Mouse (Mus musculus) embryo, embryonic 11.5 days (tissue): ENCODE measurements around the gene Cope.

Experiments used
- DNase-seq: peaks from one replicate; pipeline ENCODE4 v3.0.0-alpha.2; 2012; ENCODE audit warnings: low read depth, low spot score

Cope gene

GRCm38 (mm10) chr8:70309311-70309710, 7.0 kb downstream of the Cope start:
- DNase-seq, result no peak

DNA sequence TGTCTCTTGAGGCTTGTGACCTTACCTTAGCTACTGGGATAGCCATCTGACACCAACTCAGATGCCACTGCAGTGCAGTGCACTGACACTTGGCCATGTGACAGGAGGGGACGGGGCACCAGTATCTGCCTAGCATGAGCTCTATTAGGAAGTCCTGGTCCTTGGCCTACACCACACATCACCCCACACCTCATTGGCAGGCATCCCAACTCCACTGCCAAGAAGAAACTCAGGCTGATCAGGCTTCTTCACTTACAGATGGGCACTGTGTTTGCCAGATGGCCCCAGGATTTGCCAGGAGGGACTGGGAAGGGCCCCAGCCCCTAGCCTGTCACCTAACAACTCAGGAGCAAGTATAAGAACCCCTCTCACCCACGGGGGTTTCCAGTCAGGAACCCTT, 11.1 kb downstream of the Cope start:
- DNase-seq, result no peak

- no peak for DNase-seq
These were observed 13.5 kb downstream of the Cope start, which contains the start of gene Cers1 for GRCm38 (mm10) chr8:70315624-70316510. Gene Cers1, plus strand, starts transcription at chr8:70315775.

DNA sequence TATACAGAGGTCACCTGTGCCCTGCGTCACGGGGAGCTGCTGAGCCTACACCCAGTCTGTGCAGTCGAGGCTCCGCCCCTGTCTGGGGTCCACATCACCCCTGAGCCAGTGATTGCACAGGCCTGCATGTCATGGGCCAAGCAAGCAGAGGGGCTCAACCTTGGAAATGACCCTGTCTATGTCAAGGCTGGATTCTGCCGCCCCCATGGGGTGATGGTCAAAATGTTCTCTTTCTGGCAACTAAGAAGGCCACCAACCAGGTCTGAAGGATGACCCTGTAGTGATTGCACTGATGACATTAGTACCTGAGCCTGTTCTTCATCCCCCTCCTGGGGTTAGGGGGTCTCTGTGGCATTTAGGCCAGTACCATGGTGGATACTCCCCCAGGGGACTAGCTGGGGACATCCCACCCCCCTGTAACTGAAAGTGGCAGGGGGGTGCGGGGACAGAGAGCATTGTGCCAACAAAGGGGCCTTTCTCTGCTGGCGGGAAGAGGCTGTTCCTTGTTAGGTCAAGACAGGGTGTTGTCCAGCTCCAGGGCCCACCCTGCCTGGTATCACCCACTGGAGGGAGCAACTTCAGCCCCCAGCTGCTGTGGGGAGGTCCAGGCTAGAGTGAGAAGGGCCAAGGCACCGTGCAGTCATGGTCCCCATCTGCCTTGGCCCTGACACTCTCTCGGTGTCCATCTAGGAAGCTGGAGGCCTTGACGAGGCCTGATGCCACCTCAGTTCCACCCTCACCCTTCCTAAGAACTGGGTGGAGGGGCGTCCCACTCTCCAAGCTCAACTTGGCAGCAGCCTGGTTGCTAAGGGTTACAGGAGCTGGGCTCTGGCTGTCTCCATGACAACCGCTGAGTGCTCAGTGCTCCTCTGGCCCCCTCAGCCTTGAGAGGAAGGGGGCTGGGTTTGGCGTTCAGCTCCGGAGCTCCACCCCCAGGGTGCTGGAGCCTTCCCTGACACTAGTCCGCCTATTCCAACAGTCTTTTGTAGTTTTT, 14.5 kb downstream of the Cope start:
- peak; percentile 79 for DNase-seq

GRCm38 (mm10) chr8:70317872-70318271, 15.6 kb downstream of the Cope start:
- DNase-seq, result no peak

GRCm38 (mm10) chr8:70323716-70324115, 21.4 kb downstream of the Cope start:
- no peak for DNase-seq

DNA sequence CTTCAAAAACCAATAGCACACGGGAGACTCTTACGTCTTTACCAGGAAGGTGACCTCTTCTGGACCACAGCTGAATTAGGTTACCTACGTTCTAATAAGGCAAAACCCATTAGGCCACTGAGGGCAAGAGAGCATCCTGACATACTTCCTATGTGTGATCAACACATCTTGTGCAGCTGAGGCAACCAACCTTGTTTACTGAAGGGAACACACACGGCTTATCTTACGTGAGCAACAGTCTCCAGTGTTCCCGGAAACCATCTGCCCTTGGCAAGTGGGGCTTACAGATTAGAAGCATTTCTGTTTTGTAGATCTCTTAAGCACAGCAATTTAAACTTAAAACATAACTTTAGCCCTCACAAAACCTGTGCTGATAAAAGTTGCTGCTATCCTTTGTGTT, 25.2 kb downstream of the Cope start:
- DNase-seq, result no peak

DNA sequence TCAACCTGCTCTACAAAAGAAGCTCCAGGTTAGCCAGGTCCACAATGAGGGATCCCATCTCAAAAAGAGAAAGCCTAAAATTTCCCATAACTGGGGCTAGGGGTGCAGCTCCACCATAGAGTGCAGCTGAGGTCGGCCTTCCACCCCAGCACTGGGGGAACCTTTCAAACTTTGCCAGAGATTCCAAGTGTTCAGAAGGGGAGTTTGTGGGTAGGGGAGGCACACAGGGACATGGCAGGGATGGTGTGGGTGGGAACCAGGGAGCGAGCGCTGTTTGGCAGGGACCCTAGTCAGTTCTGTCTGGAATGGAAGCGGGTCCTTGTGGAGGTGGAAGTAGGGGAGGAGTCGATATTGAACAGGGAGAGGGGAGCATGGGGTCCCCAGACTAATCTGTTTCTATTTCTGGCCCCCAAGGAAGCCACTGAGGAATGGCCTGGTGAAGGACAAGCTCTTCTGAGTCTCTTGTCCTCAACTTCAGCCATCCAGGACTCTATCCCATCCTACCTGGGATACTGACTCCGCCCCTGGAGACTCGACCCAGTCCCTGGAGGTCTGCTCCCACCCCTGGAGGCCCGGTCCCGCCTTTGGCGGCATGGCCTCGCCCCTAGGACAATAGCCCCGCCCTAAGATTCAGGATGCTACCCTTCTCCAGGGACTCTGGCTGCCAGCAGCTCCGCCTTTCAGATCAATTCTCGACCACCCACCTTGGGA, 27.0 kb downstream of the Cope start, which contains the start of gene Gdf1:
Gene Gdf1 (plus strand): TSS at position 694 of the 711 bp plus-strand sequence.
- no peak for DNase-seq

DNA sequence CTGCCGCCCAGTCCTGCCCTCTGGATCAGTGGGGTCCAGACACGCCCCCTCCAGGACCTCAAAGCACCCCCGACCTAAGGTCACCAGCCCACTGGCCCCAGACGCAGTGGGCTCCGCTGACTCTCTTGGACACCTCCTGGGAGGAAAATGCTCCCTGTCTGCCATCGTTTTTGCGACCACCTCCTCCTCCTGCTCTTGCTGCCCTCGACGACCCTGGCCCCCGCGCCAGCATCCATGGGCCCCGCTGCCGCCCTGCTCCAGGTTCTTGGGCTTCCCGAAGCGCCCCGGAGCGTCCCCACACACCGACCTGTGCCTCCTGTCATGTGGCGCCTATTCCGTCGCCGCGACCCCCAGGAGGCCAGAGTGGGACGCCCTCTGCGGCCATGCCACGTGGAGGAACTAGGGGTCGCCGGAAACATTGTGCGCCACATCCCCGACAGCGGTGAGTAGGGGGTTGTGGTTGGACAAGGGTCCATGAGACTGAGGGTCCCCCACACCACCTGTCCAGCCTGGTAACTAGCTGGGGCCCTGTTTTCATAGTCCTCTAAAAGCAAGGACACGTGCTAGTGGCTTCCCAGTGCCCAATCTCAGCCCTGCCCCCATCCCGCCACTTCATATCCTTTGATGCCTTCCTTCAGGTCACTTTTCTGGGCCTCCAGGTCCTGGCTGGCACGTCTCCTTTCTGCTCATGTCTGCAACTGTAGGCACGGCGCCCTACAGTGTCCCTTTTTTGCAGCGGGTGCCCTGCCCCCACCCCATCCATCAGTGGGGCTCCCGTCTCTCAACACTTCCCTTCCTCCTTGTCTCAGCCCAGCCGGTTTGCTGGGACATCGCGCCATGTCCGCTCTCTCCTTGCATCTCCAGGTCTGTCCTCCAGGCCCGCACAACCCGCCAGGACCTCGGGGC, 27.8 kb downstream of the Cope start:
- no peak for DNase-seq

GRCm38 (mm10) chr8:70330741-70331364, 28.5 kb downstream of the Cope start:
- DNase-seq, result no peak

- DNase-seq, result no peak
These were observed 29.2 kb downstream of the Cope start for GRCm38 (mm10) chr8:70331526-70331925.

DNA sequence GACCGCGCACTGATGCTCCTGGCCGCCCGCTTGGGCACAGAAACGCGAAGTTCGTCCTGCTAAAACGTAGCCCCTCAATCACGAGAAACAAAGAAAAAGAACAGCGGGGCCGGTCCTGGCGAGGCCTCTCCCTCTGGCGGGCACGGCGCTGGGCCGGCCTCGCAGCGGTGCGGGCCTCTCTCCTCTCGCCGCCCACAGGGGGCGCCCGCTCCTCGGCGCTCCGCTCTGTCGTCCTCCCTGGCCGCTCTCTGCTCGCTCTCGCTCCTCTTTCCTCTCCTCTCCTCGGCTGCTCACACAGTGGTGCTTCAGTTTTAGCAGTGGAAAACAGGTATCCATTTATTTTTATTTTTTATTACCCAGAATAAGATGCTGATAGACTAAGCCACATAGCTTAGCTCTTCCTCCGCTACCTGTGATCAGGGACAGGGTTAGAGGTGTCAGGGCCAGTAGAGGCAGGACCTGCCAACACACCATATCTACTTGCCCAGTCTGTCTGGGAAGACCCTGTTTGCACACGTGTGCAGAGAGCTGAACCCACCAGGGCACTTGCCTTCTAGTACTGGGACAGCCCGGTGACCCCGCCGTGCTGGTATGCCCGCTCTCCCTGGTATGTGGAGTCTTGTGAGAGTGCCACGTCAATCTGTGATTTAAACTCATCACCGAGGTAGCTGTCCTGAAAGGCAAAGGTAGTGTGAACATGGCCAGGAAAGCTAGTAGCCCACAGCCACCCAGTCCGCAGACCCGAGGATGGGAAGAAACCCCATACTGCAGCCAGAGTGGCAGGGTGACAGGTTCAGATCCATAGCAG, 30.0 kb downstream of the Cope start:
- peak; percentile 67 for DNase-seq

- DNase-seq, result no peak
These were observed 30.5 kb downstream of the Cope start for GRCm38 (mm10) chr8:70332878-70333202.

GRCm38 (mm10) chr8:70338931-70339330, 36.6 kb downstream of the Cope start:
- no peak for DNase-seq

DNA sequence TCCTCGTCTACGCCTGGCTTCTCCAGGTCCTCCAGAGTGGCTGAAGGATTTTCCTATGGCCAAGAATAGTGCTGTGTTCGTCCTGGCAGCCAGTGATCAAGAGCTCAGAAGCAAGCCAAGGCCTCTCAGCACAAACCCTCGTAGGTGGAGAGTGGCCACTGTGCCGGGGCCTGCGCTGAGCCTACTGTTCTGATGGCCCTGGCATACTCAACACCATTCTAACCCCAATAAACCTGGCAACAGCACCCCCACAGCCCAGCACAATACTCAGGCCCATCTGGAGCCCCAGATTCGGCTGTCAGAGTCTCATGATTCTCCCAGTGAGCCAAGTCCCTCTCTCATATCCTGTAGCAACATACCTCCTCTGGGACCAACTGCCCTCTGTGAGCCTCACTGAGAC, 38.3 kb downstream of the Cope start:
- no peak for DNase-seq

DNA sequence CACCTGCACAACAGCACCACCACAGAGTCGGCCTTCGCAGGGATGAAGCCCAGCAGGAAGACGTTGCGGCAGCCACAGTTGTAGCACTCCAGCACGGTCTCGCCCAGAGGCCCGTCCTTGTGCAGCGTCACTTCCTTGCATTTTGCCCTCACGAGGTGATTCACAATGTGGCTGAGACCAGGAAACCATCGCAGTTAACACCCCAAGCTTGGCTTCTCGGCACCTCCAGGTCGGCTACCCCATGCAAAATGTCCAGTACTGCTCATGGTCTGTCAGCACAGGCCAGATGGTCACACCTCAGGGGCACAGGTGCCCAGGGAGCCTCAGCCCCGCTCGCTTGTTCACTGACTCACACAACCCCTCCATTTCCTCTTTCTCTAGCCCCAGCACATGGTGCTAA, 39.7 kb downstream of the Cope start:
- no peak for DNase-seq

DNA sequence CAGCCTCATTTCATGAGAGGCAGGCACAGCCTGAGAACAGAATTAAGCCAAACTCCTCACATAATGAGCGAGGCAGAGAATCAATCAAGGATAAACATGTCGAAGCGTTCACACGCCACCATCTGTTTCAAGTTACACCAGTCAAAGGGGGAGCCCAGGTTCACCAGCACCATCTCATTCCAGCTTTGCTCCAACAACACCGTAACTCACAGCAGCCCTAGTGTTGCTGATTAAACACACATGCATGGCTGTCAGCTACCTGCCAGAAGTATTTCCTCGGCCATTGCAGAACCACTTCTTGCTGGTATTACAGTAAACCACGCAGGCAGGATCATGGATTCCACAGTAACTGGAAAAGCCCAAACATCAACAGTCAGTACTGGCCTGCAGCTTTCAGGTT, 40.8 kb downstream of the Cope start:
- no peak for DNase-seq

DNA sequence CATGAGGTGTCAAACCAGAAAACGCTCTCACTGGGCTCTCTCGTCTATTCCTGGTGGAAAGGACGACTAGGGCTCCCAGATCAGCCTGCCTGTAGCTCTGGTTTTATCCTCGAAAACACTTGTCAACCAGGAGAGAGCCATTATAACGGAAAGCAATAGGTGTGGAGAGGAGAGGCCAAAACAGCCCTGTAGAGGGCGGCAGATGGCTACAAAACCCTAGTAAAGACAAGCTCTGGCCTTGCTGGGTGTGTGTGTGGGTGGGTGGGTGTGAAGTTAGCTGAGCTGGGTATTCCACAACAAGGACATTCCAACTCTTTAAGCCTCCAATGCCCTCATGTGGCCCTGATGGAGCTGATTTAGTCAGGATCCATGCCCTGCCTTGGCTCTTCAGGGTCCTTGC, 41.4 kb downstream of the Cope start:
- DNase-seq, result no peak

GRCm38 (mm10) chr8:70344279-70344678, 42.0 kb downstream of the Cope start:
- DNase-seq, result no peak
